Comparison of ENCODE assay signal across 22 mouse cellular contexts in the genomic region with DNA sequence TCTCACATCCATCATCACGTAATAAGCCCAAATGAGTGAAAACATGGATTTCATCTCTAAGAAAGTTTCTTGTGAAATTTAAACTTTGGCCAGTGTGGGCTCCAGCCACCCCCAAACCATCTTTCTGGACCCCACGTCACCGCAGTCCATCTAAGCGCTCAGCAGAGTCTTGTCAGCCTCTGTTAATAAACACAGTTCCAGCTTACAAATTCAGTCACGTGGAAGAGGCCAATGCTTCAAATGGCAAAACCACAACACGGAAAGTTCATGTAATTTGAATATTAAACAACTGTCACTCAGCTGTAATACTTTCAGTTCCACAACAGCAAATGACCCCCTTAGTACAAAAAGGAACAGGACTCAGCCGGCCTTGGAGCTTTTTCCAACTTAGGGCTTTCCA.
DNase-seq lines count a peak whose midpoint lies in the region; ATAC-seq lines count a peak whose summit lies in the region.
"Had no signal": no experiment of that assay in that cellular context is flagged by ENCODE, and none has a peak within 500 bp of the region (broad histone marks: within the 10 kb centered on the region; RNA-seq: fewer than 3 reads in every experiment).

No protein-coding gene starts in this region.

- H3K4me1 ChIP-seq in embryonic facial prominence, embryonic 14.5 days (ENCODE audit: control insufficient read depth, insufficient read depth, low read length) = peaks cover 5% of the 10 kb centered on the region; the same call in 1 of the 2 replicates
- peaks cover 22% of the 10 kb centered on the region for H3K4me1 ChIP-seq in embryonic facial prominence, embryonic 10.5 days
- peaks cover 15% of the 10 kb centered on the region for H3K4me1 ChIP-seq in stomach, embryonic 16.5 days (ENCODE audit: control insufficient read depth, insufficient read depth, low read length)
- H3K4me1 ChIP-seq: forebrain, embryonic 15.5 days; limb, embryonic 15.5 days; liver, embryonic 15.5 days had no signal

- no peak overlapping the region for H3K4me3 ChIP-seq in embryonic facial prominence, embryonic 14.5 days (ENCODE audit: low read depth, low read length)
- H3K4me3 ChIP-seq in embryonic facial prominence, embryonic 10.5 days = no peak overlapping the region
- no peak overlapping the region for H3K4me3 ChIP-seq in stomach, embryonic 16.5 days (replicated peaks; ENCODE audit: low read length)
- H3K4me3 ChIP-seq: embryonic facial prominence, embryonic 13.5 days; forebrain, embryonic 15.5 days; heart, adult 2 months; hindbrain, embryonic 12.5 days; kidney, embryonic 15.5 days; limb, embryonic 15.5 days; liver, embryonic 15.5 days had no signal

- H3K27me3 ChIP-seq in embryonic facial prominence, embryonic 14.5 days (replicated peaks; ENCODE audit: control insufficient read depth, insufficient read depth, low read length) = no peaks in the 10 kb centered on the region
- H3K27me3 ChIP-seq in embryonic facial prominence, embryonic 10.5 days (replicated peaks; ENCODE audit: low read depth, poor library complexity, severe bottlenecking) = no peaks in the 10 kb centered on the region
- H3K27me3 ChIP-seq in stomach, embryonic 16.5 days (ENCODE audit: control insufficient read depth, insufficient read depth, low read length) = no peaks in the 10 kb centered on the region
- H3K27me3 ChIP-seq: embryonic facial prominence, embryonic 13.5 days; forebrain, embryonic 15.5 days; hindbrain, embryonic 12.5 days; kidney, embryonic 15.5 days; limb, embryonic 15.5 days; liver, embryonic 15.5 days; Patski had no signal

- no peak for DNase-seq in embryonic facial prominence, embryonic 14.5 days (ENCODE audit: low spot score)
- DNase-seq in embryonic facial prominence, embryonic 10.5 days (ENCODE audit: low spot score) = no peak
- peak; percentile 6 to 49 for DNase-seq in lung, postnatal 4 days
- DNase-seq in lung, postnatal 25 days (ENCODE audit: low spot score) = no peak
- no peak for DNase-seq in kidney, postnatal 14 days
- DNase-seq in ovary, adult 18-20 months (ENCODE audit: low spot score) = no peak
- DNase-seq: gastrocnemius, postnatal 10 days; left cerebral cortex, postnatal 4 days; lung, postnatal 36 days; midbrain, embryonic 14.5 days had no signal

- H3K9ac ChIP-seq in embryonic facial prominence, embryonic 14.5 days (ENCODE audit: low read depth, low read length) = no peak overlapping the region
- no peak overlapping the region for H3K9ac ChIP-seq in stomach, embryonic 16.5 days (ENCODE audit: low read length)
- H3K9ac ChIP-seq: embryonic facial prominence, embryonic 13.5 days; forebrain, embryonic 15.5 days; hindbrain, embryonic 12.5 days; kidney, embryonic 15.5 days; limb, embryonic 15.5 days; liver, embryonic 15.5 days had no signal

- H3K4me2 ChIP-seq in embryonic facial prominence, embryonic 14.5 days (ENCODE audit: low read depth, low read length) = no peak overlapping the region
- H3K4me2 ChIP-seq in stomach, embryonic 16.5 days (ENCODE audit: low read depth, low read length) = no peak overlapping the region
- H3K4me2 ChIP-seq: embryonic facial prominence, embryonic 13.5 days; forebrain, embryonic 15.5 days; hindbrain, embryonic 12.5 days; kidney, embryonic 15.5 days; limb, embryonic 15.5 days; liver, embryonic 15.5 days had no signal

- H3K9me3 ChIP-seq in embryonic facial prominence, embryonic 14.5 days (ENCODE audit: control insufficient read depth, low read length) = no peaks in the 10 kb centered on the region
- H3K9me3 ChIP-seq in embryonic facial prominence, embryonic 10.5 days = no peaks in the 10 kb centered on the region
- H3K9me3 ChIP-seq in stomach, embryonic 16.5 days (replicated peaks; ENCODE audit: control insufficient read depth, low read length) = no peaks in the 10 kb centered on the region
- H3K9me3 ChIP-seq: embryonic facial prominence, embryonic 13.5 days; forebrain, embryonic 15.5 days; hindbrain, embryonic 12.5 days; kidney, embryonic 15.5 days; limb, embryonic 15.5 days; liver, embryonic 15.5 days had no signal

- no peak for ATAC-seq in embryonic facial prominence, embryonic 14.5 days (ENCODE audit: low read depth)
- ATAC-seq in neutrophil, adult 5-6 weeks (ENCODE audit: extremely low read depth, insufficient number of reproducible peaks, low FRiP score, poor library complexity, severe bottlenecking) = peak; percentile 81
- peak; percentile 73 for ATAC-seq in stomach, embryonic 16.5 days (ENCODE audit: insufficient read depth, low FRiP score)
- ATAC-seq: CD4-positive, CD25-positive, alpha-beta regulatory T cell, adult 4 months; forebrain, embryonic 15.5 days; intestine, postnatal 0 days; Patski had no signal

- H3K36me3 ChIP-seq in embryonic facial prominence, embryonic 14.5 days (ENCODE audit: control insufficient read depth, insufficient read depth, low read length) = no peaks in the 10 kb centered on the region
- no peaks in the 10 kb centered on the region for H3K36me3 ChIP-seq in embryonic facial prominence, embryonic 10.5 days (replicated peaks)
- H3K36me3 ChIP-seq in stomach, embryonic 16.5 days (ENCODE audit: control insufficient read depth, insufficient read depth, low read length) = no peaks in the 10 kb centered on the region
- H3K36me3 ChIP-seq: embryonic facial prominence, embryonic 13.5 days; forebrain, embryonic 15.5 days; hindbrain, embryonic 12.5 days; kidney, embryonic 15.5 days; limb, embryonic 15.5 days; liver, embryonic 15.5 days had no signal

- H3K27ac ChIP-seq in embryonic facial prominence, embryonic 14.5 days (replicated peaks; ENCODE audit: low read depth, low read length) = peak overlapping the region; percentile 1; the same call in 1 of the 2 replicates
- H3K27ac ChIP-seq in embryonic facial prominence, embryonic 10.5 days (replicated peaks) = no peak overlapping the region; the same call in none of the 2 replicates
- H3K27ac ChIP-seq in stomach, embryonic 16.5 days (ENCODE audit: low read length) = peak overlapping the region; percentile 86
- H3K27ac ChIP-seq: forebrain, embryonic 15.5 days; heart, adult 2 months; hindbrain, embryonic 12.5 days; kidney, embryonic 15.5 days; limb, embryonic 15.5 days; liver, embryonic 15.5 days had no signal

- WGBS in embryonic facial prominence, embryonic 14.5 days = 78% methylated on average over 7 of the region's 7 CpGs
- WGBS in embryonic facial prominence, embryonic 10.5 days = 94% methylated on average over 7 of the region's 7 CpGs
- 61% methylated on average over 7 of the region's 7 CpGs for WGBS in stomach, embryonic 16.5 days

Comparison
In these comparisons a context has a peak if more than half of its experiments do, and no peak if none do; other contexts are left out.
1. DNase-seq: peak in lung, postnatal 4 days (2 of 2); none in embryonic facial prominence, embryonic 14.5 days (single experiment), embryonic facial prominence, embryonic 10.5 days (single experiment), lung, postnatal 25 days (single experiment), kidney, postnatal 14 days (single experiment) and ovary, adult 18-20 months (single experiment).